Mouse (Mus musculus) c-Kit-positive CD71-positive TER-119-negative erythroid progenitor cells, embryonic 14.5 days (primary cell): ENCODE data around the gene Adcy10.

Experiments
- DNase-seq: peaks from one replicate; pipeline ENCODE4 v3.0.0-alpha.2; 2013; ENCODE audit warnings: low read depth

Gene Adcy10

GRCm38 (mm10) chr1:165484688-165485233 lies at the start of gene Adcy10:
Gene Adcy10, plus strand, starts transcription at chr1:165485183.
- DNase-seq, result no peak

- no peak for DNase-seq
Observed at GRCm38 (mm10) chr1:165438289-165439021, 46.5 kb upstream of the Adcy10 start.

DNA sequence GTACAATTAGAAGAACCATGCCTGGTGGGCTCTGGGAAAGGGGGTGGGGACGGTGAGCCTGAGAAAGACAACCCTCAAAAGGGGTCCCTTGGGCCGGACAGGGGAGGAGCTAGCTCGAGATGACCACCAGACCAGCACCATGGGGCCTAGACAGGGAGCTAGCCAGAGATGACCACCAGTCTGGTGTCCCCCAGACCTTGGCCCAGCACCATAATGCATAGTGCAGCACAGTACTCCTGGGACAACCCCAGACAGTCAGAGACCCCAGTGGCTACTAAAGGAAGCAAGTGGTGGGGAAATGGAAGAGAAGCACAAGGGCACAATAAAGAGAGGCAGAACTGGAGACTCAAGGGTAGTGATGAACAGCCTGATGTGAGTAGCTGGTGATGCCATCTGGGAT lies 44.2 kb upstream of the Adcy10 start:
- no peak for DNase-seq

GRCm38 (mm10) chr1:165441201-165441600 lies 43.8 kb upstream of the Adcy10 start:
- DNase-seq, result no peak

DNA sequence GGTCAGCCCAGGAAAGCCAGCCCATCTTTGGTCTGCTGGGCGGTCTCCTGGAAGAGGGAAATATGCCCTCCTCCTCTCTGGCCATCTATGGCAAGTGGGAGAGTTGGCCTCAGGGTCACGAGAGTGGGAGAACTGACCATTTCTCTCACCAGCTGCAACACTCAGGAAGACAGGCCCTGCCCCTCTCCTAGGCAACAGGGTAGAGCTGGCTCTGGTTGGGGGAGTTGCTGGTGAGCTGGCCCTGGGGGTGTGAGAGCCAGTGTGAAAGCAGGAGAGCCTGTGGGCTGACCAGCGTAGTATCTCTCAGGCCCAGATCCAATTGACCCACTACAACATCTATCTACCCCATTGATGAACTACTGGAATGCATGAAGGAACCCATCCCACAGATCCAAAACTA lies 43.3 kb upstream of the Adcy10 start:
- no peak for DNase-seq

- DNase-seq, result no peak
Observed at GRCm38 (mm10) chr1:165459041-165459502, 25.9 kb upstream of the Adcy10 start.

GRCm38 (mm10) chr1:165459503-165460181 lies 25.3 kb upstream of the Adcy10 start:
- no peak for DNase-seq

GRCm38 (mm10) chr1:165460360-165460800 lies 24.6 kb upstream of the Adcy10 start, which contains the start of the genes Dcaf6 and Mpc2:
Gene Dcaf6, minus strand, starts transcription at chr1:165460475.
Gene Mpc2, plus strand, starts transcription at chr1:165460637.
- DNase-seq, result peak; percentile 95

- DNase-seq, result peak; percentile 98
Observed at GRCm38 (mm10) chr1:165460801-165461377, 24.1 kb upstream of the Adcy10 start.

GRCm38 (mm10) chr1:165461681-165462080 lies 23.3 kb upstream of the Adcy10 start:
- no peak for DNase-seq

GRCm38 (mm10) chr1:165462861-165463260 lies 22.1 kb upstream of the Adcy10 start:
- DNase-seq, result no peak

- no peak for DNase-seq
Observed at GRCm38 (mm10) chr1:165464574-165464973, 20.4 kb upstream of the Adcy10 start.

DNA sequence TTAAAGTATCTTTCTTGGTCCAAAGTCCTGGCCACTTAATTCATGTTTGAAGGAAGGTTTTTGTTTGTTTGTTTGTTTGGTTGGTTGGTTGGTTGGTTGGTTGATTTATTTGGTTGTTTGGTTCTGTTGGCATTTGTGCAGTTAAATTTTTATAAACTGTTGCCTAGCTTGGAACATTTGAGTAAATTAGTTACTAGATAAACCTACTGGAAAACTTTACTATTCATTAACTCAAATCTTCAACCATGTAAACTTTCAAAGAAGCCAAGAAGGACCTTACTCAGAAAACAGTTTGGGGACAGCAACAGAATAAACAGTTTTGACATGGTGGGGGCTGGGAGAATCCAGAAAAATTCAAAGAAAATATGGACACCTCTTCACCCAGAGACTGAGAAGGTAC lies 16.0 kb upstream of the Adcy10 start:
- DNase-seq, result no peak

GRCm38 (mm10) chr1:165469717-165470116 lies 15.3 kb upstream of the Adcy10 start:
- DNase-seq, result no peak

GRCm38 (mm10) chr1:165471490-165471889 lies 13.5 kb upstream of the Adcy10 start:
- DNase-seq, result no peak

- no peak for DNase-seq
Observed at GRCm38 (mm10) chr1:165486108-165486507, 1.1 kb downstream of the Adcy10 start.

GRCm38 (mm10) chr1:165489197-165489596 lies 4.2 kb downstream of the Adcy10 start:
- DNase-seq, result no peak

GRCm38 (mm10) chr1:165498856-165499255 lies 13.9 kb downstream of the Adcy10 start:
- DNase-seq, result no peak

DNA sequence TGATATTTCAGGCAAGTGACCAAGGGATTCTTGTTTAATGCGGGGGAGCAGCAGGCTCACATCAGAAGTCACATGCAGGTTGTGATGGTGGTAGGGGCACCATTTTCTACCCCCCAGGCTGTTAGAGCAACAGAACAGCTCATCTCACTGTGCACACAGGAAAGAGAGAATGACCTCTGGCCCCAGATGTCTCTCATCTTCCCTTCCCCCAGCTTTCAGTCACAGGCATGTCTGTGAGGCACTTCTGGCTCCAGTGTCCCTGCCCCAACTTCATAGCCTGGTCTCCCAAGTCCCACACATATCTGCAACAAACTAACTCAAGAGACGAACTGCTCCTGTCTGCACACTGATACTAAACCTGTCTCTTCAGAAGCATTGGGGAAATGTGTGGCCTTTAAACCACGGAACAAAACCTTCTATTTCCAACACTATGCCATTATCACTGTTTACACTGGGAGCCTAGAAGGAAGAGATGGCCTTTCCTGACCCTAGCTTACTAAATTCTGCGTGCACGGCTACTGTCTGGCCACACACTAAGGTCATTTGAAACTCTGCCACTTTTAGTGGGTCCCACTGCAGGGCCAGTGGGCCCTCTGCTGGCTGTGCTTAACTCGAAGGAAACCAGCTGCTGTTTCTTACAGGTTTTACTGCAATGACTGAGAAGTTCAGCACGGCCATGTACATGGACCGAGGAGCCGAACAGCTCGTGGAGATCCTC lies 18.5 kb downstream of the Adcy10 start:
- no peak for DNase-seq

GRCm38 (mm10) chr1:165506303-165506702 lies 21.3 kb downstream of the Adcy10 start:
- DNase-seq, result no peak

DNA sequence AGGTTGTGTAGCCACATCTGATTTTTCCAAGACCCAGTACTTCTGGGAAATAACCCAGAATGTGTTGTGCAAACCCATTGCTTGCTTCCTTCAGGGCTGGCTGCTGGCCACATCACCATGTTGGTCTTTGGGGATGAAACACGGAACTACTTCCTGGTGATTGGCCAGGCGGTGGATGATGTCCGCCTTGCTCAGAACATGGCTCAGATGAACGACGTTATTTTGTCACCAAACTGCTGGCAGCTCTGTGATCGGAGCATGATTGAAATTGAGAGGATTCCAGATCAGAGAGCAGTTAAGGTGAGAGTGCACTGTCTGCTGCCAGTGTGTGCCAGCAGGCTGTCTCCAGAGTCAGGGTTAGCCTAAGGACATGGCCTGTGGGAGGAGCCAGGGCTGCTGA lies 25.2 kb downstream of the Adcy10 start:
- DNase-seq, result no peak

- DNase-seq, result no peak
Observed at GRCm38 (mm10) chr1:165520716-165521115, 35.7 kb downstream of the Adcy10 start.
